Mouse (Mus musculus): Measurements from ENCODE around the gene Bhlhe40. TPM values are rescaled to one million over a fixed set of nuclear protein-coding genes. Genes with fewer than 3 reads are reported as not detected.

Gene Bhlhe40
- polyA plus RNA-seq, 1 experiment from 2014 or later: 14.9 TPM

GRCm38 (mm10) chr6:108638157-108638833, 22.1 kb upstream of the Bhlhe40 start:
- Histone ChIP-seq H3K27me3 (replicated peaks; ENCODE audit: insufficient read depth, low read length) (no peaks in the 10 kb centered on the region), H3K27ac (ENCODE audit: low read length) (0 out of 2 replicates have a peak overlapping the region, but pooled peaks have one; percentile 3)
- peak; percentile 82 for DNase-seq (ENCODE audit: low spot score)

GRCm38 (mm10) chr6:108642020-108642419, 18.4 kb upstream of the Bhlhe40 start:
- TF ChIP-seq EP300 (IDR thresholded peaks at IDR 0.05) (no peak), CTCF (IDR thresholded peaks at IDR 0.05) (no peak)
- no peak for ATAC-seq
- Histone ChIP-seq H3K9ac (replicated peaks; ENCODE audit: low read depth) (no peak overlapping the region), H3K36me3 (ENCODE audit: insufficient read depth, low read length) (no peaks in the 10 kb centered on the region), H3K27ac (ENCODE audit: low read length) (no peak overlapping the region), H3K4me2 (replicated peaks; ENCODE audit: low read depth, low read length) (no peak overlapping the region), H3K9me3 (ENCODE audit: low read length) (no peaks in the 10 kb centered on the region), H3K27me3 (replicated peaks; ENCODE audit: insufficient read depth, low read length) (no peaks in the 10 kb centered on the region), H3K4me3 (ENCODE audit: low read depth, low read length) (no peak overlapping the region), H3K4me1 (ENCODE audit: insufficient read depth, low read depth, low read length) (no peaks in the 10 kb centered on the region)
- 69% methylated on average over 7 of the region's 7 CpGs for whole genome bisulfite sequencing
- DNase-seq (ENCODE audit: low spot score): no peak

More at GRCm38 (mm10) chr6:108638157-108638833, 22.1 kb upstream of the Bhlhe40 start:
- Histone ChIP-seq H3K9me3 (ENCODE audit: low read length) (no peaks in the 10 kb centered on the region), H3K4me2 (replicated peaks; ENCODE audit: low read depth, low read length) (no peak overlapping the region), H3K4me3 (ENCODE audit: low read depth, low read length) (no peak overlapping the region), H3K4me1 (ENCODE audit: insufficient read depth, low read depth, low read length) (no peaks in the 10 kb centered on the region), H3K9ac (replicated peaks; ENCODE audit: low read depth) (no peak overlapping the region), H3K36me3 (ENCODE audit: insufficient read depth, low read length) (no peaks in the 10 kb centered on the region)
- TF ChIP-seq EP300 (IDR thresholded peaks at IDR 0.05): peak; percentile 69; the same call in 1 of the 2 replicates
- TF ChIP-seq CTCF (IDR thresholded peaks at IDR 0.05): no peak
- peak; percentile 92 for ATAC-seq
- WGBS: 56% methylated on average over 6 of the region's 6 CpGs

DNA sequence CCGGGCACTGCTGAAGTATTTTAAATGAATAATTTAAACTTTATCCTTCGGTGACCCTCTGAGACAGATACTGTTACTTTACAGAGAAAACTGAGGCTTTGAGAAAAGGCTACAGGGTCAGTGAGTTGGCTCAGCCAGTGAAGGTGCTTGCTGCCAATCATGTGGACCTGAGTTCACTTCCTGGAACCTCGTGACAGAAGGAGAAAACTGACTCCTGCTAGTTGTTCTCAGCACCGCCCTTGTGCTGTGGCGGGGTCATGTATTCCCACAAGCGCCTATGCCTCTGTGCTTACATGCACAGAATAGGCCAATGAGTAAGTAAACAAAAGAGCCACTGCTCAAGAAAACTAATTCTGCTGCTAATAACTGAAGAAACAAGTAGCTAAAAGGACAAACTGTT, 17.4 kb upstream of the Bhlhe40 start:
- Histone ChIP-seq H3K4me3 (ENCODE audit: low read depth, low read length) (no peak overlapping the region), H3K27ac (ENCODE audit: low read length) (no peak overlapping the region), H3K4me1 (ENCODE audit: insufficient read depth, low read depth, low read length) (no peaks in the 10 kb centered on the region), H3K4me2 (replicated peaks; ENCODE audit: low read depth, low read length) (no peak overlapping the region), H3K9me3 (ENCODE audit: low read length) (no peaks in the 10 kb centered on the region), H3K36me3 (ENCODE audit: insufficient read depth, low read length) (no peaks in the 10 kb centered on the region), H3K9ac (replicated peaks; ENCODE audit: low read depth) (no peak overlapping the region), H3K27me3 (replicated peaks; ENCODE audit: insufficient read depth, low read length) (no peaks in the 10 kb centered on the region)
- WGBS: 66% methylated on average over 6 of the region's 6 CpGs
- DNase-seq (ENCODE audit: low spot score) (no peak), ATAC-seq (no peak)
- no peak for TF ChIP-seq CTCF (IDR thresholded peaks at IDR 0.05)
- no peak for TF ChIP-seq EP300 (IDR thresholded peaks at IDR 0.05)

DNA sequence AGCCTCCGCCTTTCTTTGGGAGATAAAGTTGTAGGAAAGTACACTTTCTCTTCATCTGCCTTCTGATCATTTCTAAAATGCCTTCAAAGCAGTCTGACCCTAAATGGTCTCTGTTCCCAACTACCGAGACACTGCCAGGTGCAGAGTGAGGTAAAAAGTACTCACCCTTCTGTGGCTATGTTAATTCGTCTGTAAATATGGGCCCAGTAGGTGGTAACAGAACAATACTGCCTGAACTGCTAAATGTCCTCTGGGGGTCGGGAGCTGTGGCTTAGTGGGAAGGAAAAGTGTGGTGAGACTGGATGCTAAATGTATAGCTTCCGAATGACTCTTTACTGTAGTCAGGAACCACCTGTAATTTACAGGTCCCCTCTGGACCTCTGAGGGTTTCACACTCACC, 16.1 kb upstream of the Bhlhe40 start:
- TF ChIP-seq EP300 (IDR thresholded peaks at IDR 0.05): no peak
- TF ChIP-seq CTCF (IDR thresholded peaks at IDR 0.05): no peak
- H3K27ac ChIP-seq (ENCODE audit: low read length): no peak overlapping the region
- H3K27me3 ChIP-seq (replicated peaks; ENCODE audit: insufficient read depth, low read length): no peaks in the 10 kb centered on the region
- H3K4me3 ChIP-seq (ENCODE audit: low read depth, low read length): no peak overlapping the region
- H3K4me2 ChIP-seq (replicated peaks; ENCODE audit: low read depth, low read length): no peak overlapping the region
- 69% methylated on average over 5 of the region's 5 CpGs for WGBS
- no peak for ATAC-seq
- no peaks in the 10 kb centered on the region for H3K36me3 ChIP-seq (ENCODE audit: insufficient read depth, low read length)
- no peak overlapping the region for H3K9ac ChIP-seq (replicated peaks; ENCODE audit: low read depth)
- no peaks in the 10 kb centered on the region for H3K9me3 ChIP-seq (ENCODE audit: low read length)
- H3K4me1 ChIP-seq (ENCODE audit: insufficient read depth, low read depth, low read length): no peaks in the 10 kb centered on the region
- DNase-seq (ENCODE audit: low spot score): no peak

DNA sequence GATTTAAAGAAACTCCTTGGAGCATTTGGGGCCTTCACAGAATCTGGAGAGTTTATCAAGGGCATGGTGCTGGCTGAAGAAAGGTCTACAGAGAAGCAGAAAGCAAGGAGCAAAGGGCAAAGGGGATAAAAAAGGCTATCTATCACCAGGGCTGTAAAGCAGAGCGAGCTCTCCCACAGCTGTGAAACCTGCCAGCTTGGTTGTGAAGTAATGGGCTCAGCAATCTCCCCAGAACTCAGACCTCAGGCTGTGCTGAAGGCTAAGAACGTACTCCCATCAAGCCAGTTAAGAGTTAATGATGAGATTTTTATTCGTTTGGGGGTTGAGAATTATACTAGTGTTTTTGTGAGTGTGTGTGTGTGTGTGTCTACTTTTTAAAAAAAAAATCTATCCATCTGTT, 13.3 kb upstream of the Bhlhe40 start:
- 55% methylated on average over 3 of the region's 3 CpGs for WGBS
- no peak overlapping the region for H3K4me2 ChIP-seq (replicated peaks; ENCODE audit: low read depth, low read length)

GRCm38 (mm10) chr6:108648072-108648471, 12.4 kb upstream of the Bhlhe40 start:
- no peak for DNase-seq (ENCODE audit: low spot score)
- H3K4me1 ChIP-seq (ENCODE audit: insufficient read depth, low read depth, low read length): no peaks in the 10 kb centered on the region
- WGBS: 57% methylated on average over 6 of the region's 6 CpGs
- no peaks in the 10 kb centered on the region for H3K9me3 ChIP-seq (ENCODE audit: low read length)
- H3K27me3 ChIP-seq (replicated peaks; ENCODE audit: insufficient read depth, low read length): no peaks in the 10 kb centered on the region
- H3K9ac ChIP-seq (replicated peaks; ENCODE audit: low read depth): no peak overlapping the region
- no peak overlapping the region for H3K4me2 ChIP-seq (replicated peaks; ENCODE audit: low read depth, low read length)
- H3K36me3 ChIP-seq (ENCODE audit: insufficient read depth, low read length): no peaks in the 10 kb centered on the region
- H3K4me3 ChIP-seq (ENCODE audit: low read depth, low read length): no peak overlapping the region
- ATAC-seq: no peak
- no peak for TF ChIP-seq CTCF (IDR thresholded peaks at IDR 0.05)
- TF ChIP-seq EP300 (IDR thresholded peaks at IDR 0.05): no peak
- H3K27ac ChIP-seq (ENCODE audit: low read length): no peak overlapping the region

More for the DNA sequence above, 13.3 kb upstream of the Bhlhe40 start:
- Histone ChIP-seq H3K27ac (ENCODE audit: low read length) (no peak overlapping the region), H3K27me3 (replicated peaks; ENCODE audit: insufficient read depth, low read length) (no peaks in the 10 kb centered on the region), H3K4me1 (ENCODE audit: insufficient read depth, low read depth, low read length) (no peaks in the 10 kb centered on the region), H3K9me3 (ENCODE audit: low read length) (no peaks in the 10 kb centered on the region), H3K4me3 (ENCODE audit: low read depth, low read length) (no peak overlapping the region), H3K36me3 (ENCODE audit: insufficient read depth, low read length) (no peaks in the 10 kb centered on the region), H3K9ac (replicated peaks; ENCODE audit: low read depth) (no peak overlapping the region)
- DNase-seq (ENCODE audit: low spot score) (no peak), ATAC-seq (no peak)
- TF ChIP-seq CTCF (IDR thresholded peaks at IDR 0.05) (no peak), EP300 (IDR thresholded peaks at IDR 0.05) (no peak)

Measured in lung, postnatal 0 days (tissue).